Mouse (Mus musculus) ovary, postnatal 36 days (tissue): Measurements from ENCODE around the gene Ntng1.

Source experiments
- DNase-seq: peaks from one replicate; pipeline ENCODE4 v3.0.0; 2022; ENCODE audit warnings: low spot score, mixed read lengths

Ntng1 gene

DNA sequence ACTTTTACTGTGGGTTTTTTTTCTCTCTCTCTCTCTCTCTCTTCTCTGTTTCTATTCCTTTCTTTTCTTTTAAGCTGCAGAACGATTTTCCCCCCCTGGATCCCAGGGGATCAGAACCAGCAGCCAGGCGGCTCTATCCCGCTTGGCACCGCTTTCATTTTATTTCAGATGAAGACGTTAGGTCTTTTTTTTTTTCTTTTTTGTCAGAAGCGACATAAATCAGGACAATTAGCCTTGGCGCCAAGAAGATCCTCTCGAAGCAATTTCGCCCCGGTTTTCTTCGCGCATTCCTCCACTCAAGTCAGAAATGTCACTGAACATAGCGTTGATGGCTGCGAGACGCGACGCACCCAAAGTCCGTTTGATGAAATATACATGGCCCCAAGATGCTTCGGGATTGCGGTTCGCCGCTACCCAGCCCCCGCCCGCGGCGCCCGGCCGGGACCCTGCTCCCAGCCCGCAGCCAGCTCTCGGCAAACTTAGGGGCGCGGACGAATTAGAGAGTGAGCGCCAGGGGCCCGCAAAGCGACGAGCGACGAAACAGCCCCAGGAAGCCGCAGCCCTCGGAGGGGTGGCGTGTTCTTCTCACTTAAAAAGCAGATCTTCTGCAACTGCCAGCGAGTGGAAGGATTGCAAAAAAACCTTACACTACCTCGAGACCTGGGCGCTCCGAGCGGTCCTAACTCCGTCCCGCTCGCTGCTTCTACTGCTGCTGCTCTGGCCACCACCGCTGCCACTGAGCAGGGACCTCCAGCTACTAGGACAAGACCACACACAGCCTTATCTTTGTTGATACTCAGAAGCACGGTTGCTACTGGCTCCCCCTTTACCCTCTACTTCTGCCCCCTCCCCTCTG lies at the start of gene Ntng1:
Ntng1 (minus strand) TSS at position 806 of the 856 bp plus-strand sequence.
- peak; percentile 24 for DNase-seq

DNA sequence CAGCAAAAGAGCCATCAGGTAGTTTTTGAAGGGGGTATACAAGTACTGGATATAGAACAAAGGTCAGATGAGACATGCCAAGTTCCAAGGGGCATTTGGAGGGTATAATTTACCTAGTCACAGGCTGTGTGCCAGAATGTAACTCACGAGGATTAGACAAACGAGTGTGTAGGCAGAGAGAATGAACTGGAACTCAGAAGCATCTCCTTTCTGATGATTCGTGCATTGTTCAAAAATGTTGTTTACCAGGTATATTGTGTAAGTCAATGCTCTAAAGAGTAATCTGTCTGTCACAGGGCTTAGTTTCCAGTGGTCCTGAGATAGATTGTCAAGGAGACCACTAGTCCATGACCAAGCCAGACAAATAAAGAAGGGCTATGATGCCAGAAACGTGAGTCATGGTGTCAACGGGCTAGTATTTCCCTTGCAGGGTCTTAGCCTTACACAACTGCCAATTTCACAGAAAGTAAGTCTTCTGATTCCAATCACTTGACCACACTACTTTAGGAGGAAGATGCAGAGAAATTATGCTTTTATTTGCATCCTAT lies 43.7 kb upstream of the Ntng1 start:
- DNase-seq: no peak

DNA sequence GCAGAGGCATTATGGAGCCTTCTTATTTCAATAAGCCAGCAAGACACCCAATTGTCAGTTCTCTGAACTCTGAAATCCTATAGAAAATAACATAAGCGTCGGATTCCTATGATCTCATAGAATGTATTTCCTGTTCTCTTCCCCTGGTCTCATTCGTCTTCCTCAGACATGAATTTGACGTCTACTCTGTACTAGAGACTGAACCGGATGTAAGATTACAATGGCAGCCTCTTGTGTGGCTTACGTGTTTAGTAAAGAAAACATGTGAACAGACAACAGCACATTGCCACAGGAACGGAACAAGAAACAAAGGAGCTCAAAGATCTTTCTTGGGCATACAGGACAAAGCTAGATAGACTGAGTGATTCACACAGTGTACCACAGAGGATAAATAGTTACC lies 5.3 kb upstream of the Ntng1 start:
- DNase-seq: no peak

DNA sequence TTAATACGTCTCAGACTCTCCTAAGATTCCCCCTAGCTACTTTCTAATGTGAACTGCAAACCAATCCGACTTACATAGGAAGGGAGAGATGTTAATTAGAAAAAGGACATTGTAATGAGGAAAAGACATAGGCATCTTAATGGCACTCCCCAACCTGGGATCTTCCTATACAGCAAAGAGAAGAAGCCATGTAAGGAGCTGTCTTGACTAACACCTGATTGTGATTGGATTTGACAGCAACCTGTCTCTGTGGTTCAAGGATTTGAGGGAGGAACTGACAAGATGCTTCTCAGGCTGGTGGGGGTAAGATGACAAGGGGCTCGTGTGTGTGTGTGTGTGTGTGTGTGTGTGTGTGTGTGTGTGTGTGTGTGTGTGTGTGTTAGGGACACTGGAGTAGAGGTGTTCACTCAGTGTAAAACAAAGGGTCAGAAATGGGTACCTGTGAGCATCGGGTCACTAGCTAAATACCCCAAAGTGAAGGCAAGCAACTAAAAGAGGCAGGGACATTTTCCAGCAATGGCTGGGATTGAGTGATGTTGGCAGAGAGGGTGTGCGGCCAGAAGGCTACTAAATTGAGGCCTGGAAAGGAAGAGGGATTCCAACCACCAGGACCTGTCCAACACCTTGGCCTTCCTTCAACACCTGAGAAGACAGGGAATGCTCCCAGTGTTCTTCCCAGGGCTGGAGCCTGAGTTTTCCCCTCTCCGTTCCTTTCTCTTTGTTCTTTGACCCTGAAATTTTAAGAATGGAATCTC lies 667 bp upstream of the Ntng1 start:
- no peak for DNase-seq

DNA sequence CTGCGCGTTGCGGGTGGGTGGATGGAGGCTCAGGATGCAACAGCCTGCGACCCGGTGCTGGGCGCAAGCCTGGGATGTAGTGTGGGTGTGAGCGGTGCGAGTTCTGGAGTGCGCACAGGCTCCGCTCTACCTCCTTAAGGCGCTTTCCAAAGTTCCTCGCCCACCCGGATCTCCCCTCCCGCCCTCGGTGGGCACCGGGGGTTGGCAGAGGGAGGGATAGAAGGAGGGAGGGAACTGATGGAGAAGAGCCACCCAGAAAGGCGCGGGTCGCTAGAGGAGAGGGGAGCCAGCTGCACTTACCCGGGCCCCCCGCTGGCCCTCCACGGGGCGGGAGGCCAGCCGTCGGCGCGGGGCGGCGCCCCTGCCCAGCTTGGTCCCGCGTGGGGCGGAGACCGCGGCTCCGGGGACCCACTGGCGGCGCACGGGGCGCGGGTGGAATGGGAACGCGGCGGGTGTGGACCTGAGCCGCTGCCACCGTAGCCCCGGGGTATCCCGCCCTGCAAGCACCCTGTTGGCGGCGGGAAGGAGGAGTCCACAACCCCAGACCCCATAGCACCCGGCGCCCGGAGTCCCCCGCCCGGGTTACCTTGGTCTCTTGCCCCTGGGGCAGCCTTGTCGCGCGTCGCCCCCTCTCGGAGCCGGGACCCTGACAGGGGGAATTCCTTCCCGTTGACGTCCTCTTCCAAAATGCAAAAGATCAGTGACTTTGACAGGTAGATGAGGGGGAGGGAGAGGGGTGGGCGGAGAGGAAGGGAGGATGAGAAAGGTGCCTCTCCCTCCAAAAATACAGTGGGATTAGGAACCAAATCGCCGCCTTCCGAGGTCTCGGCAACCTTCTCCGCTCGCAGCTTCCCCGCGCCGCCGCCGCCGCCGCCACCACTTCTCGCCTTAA lies 1.3 kb downstream of the Ntng1 start:
- peak; percentile 24 for DNase-seq

DNA sequence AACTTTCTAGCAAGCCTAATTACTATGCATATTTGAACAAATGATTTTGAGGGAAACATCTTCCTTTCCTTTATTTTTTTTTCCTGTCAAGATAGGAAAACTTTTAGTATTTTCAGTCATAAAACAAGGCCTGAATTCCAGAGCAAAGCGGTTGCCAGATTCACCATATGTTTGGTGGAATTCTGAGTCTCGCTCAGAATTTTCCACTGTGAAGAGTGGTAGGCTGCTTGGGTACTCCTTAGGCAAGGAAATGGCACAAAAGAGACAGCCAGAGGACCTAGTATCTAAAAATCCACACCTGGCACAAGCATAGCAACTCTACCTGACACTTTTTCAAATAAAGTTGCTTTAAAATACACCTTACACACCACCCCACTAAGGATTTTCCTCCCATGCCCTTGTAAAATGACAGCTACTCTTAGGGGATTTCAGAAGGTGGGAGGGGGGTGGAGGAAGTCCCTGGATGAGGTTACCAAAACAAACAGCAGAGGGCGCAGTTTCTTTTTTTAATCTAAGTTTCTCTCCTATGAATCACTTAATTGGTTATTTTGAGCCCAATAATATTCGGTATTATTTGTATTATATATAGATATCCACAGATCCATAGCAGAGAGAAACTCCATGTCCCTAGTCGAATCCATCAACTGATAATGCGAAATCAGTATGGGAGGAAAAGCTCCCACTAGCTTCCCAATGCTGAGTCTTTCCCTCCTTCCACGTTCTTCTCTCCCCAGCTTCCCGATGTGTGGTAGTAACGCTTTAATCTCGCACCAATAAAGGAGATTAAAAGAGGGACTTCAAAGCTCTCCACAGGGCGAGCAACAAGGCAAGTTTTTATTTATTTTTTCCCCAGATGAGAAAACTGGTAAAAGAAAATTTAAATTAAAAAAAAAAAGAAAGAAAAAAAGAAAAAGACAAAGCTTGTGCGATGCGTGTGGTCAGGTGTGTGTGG lies 2.2 kb downstream of the Ntng1 start:
- no peak for DNase-seq

DNA sequence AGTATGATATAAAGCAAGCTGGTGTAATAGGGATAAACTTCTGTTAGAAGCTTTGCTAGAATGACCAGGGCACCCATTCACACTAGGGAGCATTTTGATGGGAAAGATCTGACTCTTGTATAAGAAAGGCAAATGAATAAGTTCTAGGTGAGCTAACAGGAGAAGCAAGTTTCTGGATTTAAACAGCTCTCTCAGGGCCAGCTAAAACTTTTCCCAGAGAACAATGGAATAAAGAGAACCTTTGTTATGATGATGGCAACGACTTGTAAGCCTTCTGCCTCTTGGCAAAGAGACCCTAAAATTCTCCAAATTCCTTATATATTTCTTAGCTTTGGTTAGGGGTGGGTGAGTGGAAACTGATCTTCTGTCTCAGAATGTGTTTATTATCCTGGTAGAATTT lies 7.7 kb downstream of the Ntng1 start:
- DNase-seq: no peak

DNA sequence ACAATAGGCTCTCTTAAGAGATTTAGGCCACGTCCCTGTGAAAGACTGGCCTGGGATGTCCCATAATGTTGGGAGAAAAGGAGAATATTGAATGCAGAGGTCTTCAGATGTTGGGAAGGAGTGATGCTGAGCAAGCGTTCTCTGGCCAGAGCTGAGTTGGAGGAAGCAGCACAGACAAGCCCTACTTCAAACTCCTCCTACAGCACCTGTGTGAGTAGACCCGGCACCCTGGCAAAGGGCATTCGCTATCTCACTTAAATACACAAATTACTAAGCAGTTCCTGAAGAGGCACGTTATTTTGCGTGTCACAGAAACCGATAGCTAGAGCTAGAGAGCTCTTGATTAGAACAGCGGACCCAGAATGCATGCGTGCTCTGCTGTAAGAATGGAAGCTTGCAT lies 10.7 kb downstream of the Ntng1 start:
- DNase-seq: no peak

DNA sequence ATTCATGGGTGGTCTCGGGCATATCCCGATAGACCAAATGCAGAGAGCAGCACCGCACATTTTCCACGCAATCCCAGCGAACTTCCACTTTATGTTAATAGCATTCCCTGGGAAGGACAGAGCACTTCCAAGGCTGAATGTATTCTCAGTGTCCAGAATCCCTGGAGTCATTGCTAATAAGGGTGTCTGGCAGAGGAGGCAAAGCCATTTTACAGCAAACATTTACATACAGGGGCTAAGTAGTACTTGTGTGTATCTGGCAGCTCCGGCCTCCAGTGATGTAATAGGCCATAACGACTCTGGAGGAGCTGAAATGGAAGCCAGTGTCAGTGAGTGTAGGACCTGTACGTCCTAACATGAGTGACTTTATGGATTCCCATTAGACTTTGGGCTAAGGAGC lies 11.5 kb downstream of the Ntng1 start:
- no peak for DNase-seq

DNA sequence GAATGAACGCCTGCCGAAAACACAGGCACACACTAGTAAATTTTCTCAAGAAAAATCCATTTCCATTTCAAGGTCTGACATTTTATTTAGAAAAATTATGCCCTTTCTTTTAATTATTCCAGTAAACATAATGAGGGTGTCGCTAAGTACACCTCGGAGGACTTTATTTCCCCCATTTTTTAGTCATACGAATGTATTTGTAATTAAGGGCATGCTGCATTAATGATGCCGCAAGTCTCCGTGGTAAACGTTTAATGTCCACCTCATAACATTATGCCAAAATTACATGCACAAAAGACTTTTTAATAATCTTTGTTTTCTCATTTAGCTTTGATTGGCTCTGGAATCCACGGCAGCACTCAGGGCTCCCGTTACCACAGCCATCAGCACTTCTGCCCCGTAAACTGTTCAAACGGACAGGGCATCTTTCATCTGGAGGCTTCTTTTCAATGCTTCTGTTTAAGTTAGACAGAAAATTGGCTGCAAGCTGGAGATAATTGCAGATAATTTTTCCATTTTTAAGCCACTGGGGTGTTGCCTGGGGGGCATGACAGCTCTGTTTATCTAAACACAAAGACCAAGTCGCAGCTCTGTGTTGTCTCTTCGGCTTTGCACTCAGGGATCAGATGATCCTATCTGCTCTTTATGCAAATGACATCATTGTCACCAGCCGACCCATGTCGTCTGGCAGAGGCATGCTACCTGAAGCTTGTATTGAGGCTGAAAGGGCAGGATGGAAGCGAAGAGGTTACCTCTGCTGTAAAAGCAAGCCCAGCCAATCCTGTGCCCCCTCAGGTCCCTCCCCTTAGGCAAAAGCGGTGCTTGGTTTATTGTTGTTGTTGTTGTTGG lies 12.5 kb downstream of the Ntng1 start:
- DNase-seq: no peak

DNA sequence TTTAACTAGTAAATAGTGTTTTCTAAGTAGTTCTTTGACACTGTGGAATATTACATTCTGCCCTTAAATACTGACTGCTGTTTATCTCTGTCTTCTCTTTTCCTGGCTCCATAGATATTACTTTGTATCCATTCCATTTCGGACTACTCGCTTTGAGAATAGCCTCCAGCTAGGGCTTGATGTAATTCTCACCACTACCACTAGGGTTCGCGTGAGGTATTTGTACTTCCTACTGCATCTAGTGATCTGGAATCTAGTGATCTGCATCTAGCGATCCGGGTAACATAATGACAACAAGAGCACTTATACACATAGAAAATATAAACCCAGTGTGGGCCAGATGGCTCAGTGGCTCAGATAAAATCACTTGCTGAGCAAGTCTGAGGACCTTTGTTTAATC lies 14.2 kb downstream of the Ntng1 start:
- no peak for DNase-seq

DNA sequence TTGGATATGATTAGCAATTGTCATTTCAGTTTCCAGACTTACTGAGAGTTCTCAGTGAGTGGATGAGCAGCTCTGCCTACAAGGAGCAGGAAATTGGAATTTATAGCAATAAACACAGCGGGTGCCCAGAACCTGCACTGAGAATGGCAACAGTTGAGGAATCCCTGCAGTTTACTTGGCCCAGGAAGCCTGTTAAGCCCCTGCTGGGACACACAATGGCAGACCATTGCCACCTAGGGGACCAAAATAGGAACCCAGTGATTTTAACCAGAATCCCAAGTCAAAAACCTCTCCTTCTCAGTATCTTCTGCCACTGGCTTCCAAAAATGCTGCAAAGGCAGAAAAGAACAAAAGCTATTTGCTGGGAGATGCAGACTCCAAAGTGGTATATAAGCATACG lies 37.8 kb downstream of the Ntng1 start:
- no peak for DNase-seq

DNA sequence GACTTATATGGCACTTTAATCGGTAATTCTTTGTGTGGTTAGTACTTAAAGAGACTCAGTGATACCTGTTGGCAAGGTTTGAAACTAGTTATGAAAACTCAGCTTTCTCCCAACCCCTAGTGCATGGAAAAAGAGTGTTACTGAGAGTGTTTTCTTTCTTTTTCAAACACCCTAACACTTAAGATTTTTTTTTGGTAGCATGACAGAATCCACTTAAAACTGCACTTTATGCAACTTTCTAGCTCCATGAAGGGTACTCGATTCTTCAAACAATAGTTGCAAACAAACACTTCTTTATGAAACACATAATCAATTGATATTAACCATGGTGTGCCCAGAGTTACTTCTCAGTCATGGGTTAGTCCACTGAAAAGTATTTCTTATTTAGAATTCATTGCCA lies 49.4 kb downstream of the Ntng1 start:
- no peak for DNase-seq

DNA sequence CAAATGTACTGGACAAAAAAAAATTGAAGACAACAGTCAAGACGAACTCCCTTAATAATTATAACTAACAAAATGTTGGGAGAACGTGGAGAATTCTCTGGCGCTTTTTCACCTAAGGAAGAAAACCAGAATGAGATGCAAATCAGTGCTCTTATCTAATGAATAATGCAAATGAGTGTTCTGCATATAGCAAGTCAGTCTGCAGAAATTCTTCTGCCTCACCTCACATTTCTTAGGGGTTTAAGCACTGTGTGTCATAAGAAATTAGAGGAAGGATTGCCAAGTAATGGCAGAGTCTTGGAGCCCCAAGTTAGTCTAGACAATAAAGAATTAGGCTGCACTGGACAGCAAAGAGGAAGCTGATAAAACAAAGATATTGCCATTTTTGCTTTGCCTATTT lies 49.8 kb downstream of the Ntng1 start:
- DNase-seq: no peak

DNA sequence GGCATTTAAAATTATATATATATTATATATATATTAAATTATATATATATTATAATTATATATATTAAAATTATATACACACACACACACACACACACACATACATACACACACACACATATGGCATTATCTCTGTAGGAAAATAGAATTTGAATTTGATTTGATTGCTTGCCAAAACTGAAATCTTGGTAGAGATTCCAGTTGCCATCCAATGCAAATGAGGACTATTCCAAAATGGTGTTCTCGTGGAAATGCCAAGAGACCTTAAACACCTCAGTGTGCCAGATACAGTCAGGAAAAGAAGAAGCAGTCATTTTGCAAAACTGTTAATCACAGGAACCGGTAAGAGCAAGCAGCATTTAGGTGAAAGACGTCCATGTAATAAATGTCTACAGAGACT lies 51.3 kb downstream of the Ntng1 start:
- DNase-seq: no peak

DNA sequence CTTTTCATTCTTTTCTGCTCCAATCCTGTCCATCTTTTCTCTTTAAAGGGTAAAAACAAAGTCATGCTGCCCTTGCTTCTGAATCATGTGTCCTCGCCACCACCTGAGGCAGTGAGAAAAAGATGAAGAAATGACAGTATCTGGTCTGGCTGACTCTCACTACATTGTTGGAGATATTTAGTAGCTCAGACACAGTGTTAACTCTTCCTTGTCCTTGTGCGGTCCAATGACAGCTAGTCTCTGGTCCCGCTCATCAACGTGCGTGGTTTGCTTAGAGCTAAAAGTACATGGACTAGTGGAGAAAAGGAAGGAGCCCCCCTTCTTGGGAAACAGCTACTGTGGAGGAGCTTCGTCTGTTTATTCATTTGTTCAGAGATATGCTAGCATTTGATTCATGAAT lies 56.6 kb downstream of the Ntng1 start:
- no peak for DNase-seq

DNA sequence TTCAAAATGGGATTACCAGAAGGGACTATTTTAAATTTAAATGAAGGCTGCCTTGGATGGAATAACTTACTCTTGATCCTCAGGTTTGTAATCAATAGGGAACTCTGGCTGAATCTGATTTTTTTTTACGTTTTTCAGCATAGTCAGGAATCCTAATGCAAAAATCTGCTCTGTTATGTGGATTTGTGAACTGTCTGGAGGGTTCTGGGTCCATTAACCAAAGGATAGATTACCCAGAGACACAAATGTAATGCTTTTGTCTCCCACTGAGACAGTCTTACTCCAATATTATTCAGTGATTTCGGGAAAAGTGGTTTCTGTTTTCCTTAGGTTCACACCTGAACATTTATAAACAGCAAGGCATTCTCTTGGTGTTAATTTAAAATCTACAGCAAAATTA lies 58.5 kb downstream of the Ntng1 start:
- DNase-seq: no peak

DNA sequence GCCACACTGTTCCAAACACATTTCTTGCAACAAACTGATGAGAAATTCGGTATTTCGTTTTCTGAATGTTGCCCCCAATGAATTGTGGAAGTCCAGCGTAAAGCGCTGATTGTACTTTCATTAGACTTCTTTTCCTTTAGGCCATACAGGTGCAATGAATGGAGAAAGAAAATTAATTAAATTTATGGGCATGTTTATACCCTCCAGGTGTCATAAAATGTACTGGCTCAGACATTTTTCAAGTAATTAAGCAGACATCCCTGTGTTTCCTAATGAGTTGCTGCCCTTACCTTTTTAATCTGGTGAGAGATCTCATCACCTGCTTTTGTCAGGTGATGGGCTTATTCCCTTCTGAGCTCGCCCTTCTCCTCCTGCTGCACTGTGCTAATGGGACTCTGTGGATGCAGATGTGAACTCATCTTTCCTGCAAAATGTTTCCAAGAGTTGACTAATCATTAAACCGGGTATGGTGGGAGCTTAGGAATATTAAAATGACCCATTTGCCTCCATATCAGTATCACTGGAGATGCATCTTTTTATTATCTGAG lies 79.0 kb downstream of the Ntng1 start:
- no peak for DNase-seq

DNA sequence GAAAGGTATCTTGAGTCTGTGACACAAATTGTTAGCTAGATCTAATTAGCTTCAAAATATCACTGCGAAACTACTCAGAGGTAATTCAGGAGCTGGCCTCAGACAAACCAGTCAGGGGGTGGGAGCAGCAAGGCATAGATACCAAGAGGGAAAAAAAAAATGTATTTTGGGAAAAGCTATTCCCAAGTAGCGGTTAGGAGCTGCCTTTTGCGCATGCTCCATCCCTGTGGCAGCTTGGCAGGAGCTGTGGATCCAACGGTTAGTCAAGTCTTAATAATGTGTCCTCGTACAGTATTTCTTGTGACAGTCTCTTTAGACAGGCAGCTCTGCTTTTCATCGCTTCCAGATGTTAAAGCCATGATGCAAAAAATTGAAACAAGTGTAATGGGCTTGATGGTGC lies 87.9 kb downstream of the Ntng1 start:
- no peak for DNase-seq

DNA sequence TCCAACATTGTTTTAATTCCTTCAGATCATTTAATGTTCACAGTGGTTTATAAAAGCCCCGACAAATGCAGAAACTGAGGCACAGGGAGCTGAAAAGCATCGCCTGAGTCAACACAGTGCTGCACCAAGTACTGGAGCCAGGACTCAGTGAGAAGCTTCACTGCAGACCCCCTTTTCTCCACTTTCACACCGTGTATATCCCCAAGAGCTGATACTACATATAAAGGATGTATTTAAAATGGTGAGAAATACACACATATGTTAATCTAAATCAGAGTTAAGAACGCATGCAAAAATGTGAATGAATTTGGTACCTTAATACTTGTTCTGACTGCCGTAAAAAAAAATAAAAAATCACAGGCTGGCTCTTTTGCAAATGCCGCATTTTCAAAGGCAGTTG lies 88.4 kb downstream of the Ntng1 start:
- DNase-seq: no peak
